Mouse (Mus musculus) heart, embryonic 12.5 days (tissue): ENCODE measurements around the gene Krt1. TPM values are rescaled to one million over a fixed set of nuclear protein-coding genes. Genes with fewer than 3 reads are reported as not detected.

Experiments
- ATAC-seq: fragments of 200-750 bp; cut with Nextera tagmentation; 2 replicates; pipeline ENCODE4 v1.8.0; 2017; ENCODE audit warnings: moderate TSS enrichment, moderate library complexity; ENCODE audit not compliant: insufficient number of reproducible peaks, low FRiP score
- H3K27ac ChIP-seq: fragments of 300-500 bp; sonication (generic); 2 replicates; pipeline ENCODE4 v1.5.1; 2016; ENCODE audit warnings: mild to moderate bottlenecking, moderate library complexity; ENCODE audit not compliant: poor library complexity, severe bottlenecking
- H3K27me3 ChIP-seq: fragments of 300-500 bp; sonication (generic); replicated peaks from 2 replicates; pipeline ENCODE4 v1.6.1; 2016; ENCODE audit warnings: mild to moderate bottlenecking, moderate library complexity
- H3K36me3 ChIP-seq: fragments of 300-500 bp; sonication (generic); 2 replicates; pipeline ENCODE4 v1.6.1; 2016; ENCODE audit warnings: mild to moderate bottlenecking, moderate library complexity
- H3K4me1 ChIP-seq: fragments of 300-500 bp; sonication (generic); replicated peaks from 2 replicates; pipeline ENCODE4 v1.6.1; 2016; ENCODE audit warnings: mild to moderate bottlenecking
- H3K4me2 ChIP-seq: fragments of 300-500 bp; sonication (generic); 2 replicates; pipeline ENCODE4 v1.6.1; 2016; ENCODE audit warnings: mild to moderate bottlenecking, moderate library complexity
- H3K4me3 ChIP-seq: fragments of 300-500 bp; sonication (generic); 2 replicates; pipeline ENCODE4 v1.5.1; 2016; ENCODE audit warnings: mild to moderate bottlenecking
- H3K9ac ChIP-seq: fragments of 300-500 bp; sonication (generic); 2 replicates; pipeline ENCODE4 v1.6.1; 2016; ENCODE audit warnings: mild to moderate bottlenecking, moderate library complexity
- H3K9me3 ChIP-seq: fragments of 300-500 bp; sonication (generic); replicated peaks from 2 replicates; pipeline ENCODE4 v1.6.1; 2016; ENCODE audit warnings: mild to moderate bottlenecking, moderate library complexity
- WGBS: fragments of 180-500 bp; shearing (Covaris S2); methylation state at CpG from one replicate; pipeline ENCODE4 v1.1.7; 2016; 5-methylcytosine and 5-hydroxymethylcytosine counted together
- polyA plus RNA-seq: library from polyadenylated mRNA; unstranded; fragments of >200 nt; fragmentation: Nextera tagmentation; extraction: Ambion mirVana; gene quantifications from 2 replicates; pipeline ENCODE4 v1.2.1, GENCODE M21; 2016

Krt1 gene
- 0.63 and 0.76 TPM in 2 replicates for polyA plus RNA-seq

DNA sequence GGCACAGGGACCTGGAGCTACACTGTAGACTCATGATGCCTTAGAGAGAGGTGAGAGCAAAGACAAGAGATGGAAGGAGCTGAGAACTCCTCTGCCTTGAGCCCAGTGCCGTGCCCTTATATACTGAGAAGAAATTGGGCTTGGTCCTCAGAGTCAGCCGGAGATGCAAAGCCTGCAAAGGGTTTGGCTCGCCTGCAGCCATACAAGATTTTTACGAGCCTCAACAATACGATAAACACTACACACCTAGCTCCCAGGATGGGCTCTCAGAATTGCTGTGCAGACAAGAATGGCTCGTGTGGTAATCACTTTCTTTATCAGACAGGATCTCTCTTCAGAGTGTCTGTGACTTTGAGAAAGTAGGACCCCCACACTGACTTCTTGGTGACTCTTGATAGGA is at the start of gene Krt1:
Gene Krt1 (minus strand): TSS at position 101 of the 400 bp plus-strand sequence.
- Histone ChIP-seq H3K36me3 (no peaks in the 10 kb centered on the region), H3K4me2 (no peak within 1 kb of the TSS), H3K27ac (no peak within 1 kb of the TSS), H3K9ac (no peak within 1 kb of the TSS), H3K27me3 (peaks cover 75% of the 10 kb centered on the region), H3K9me3 (no peaks in the 10 kb centered on the region), H3K4me3 (no peak within 1 kb of the TSS), H3K4me1 (peaks cover 7% of the 10 kb centered on the region; the same call in 1 of the 2 replicates)
- no peak for ATAC-seq
- 75% methylated on average over 6 of the region's 6 CpGs for WGBS

DNA sequence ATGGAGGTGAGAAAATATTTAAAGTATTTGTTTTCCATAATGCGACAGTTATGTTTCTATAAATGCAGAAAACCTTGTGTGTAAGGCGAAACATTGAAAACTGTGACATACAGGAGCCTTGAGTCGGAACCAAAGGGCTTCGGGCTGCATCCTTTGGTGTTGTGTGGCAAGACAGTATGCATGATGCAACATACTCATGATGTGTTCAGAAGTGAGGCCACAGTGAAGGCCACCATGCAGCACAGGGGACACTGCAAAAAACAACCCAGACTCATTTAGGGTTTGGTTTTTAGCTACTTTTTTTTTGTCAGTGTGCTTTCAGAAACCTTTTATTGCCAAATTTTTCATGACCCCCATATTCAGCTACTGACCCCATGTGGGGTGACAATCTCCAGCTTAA is 44.6 kb upstream of the Krt1 start:
- 77% methylated on average over 4 of the region's 4 CpGs for WGBS
- Histone ChIP-seq H3K4me2 (no peak overlapping the region), H3K9me3 (no peaks in the 10 kb centered on the region), H3K9ac (no peak overlapping the region), H3K4me1 (no peaks in the 10 kb centered on the region), H3K36me3 (no peaks in the 10 kb centered on the region), H3K27me3 (peaks cover 18% of the 10 kb centered on the region; the same call in 1 of the 2 replicates), H3K27ac (no peak overlapping the region), H3K4me3 (no peak overlapping the region)
- no peak for ATAC-seq

DNA sequence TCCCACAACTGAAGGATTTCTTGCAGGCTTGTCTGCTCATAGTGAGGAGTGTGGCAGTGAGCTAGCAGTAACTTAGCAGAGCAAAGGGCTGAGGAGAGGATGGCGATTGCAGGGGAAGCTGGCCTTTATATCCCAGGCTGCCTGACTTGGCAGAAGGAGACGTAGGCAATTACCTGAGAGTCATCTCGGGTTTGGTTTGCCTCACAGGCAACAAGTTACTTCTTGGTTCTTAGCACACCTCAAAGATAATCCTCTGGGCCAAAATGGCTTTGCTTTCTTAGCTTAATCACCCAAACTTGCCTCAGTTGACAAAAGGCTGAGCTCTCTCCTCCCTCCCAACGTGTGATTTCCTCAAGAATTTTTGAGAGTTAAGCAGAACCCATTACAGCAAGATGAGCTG is 42.2 kb upstream of the Krt1 start, which contains the start of gene Krt76:
Gene Krt76 (minus strand): TSS at position 101 of the 400 bp plus-strand sequence.
- Histone ChIP-seq H3K27me3 (peaks cover 18% of the 10 kb centered on the region; the same call in 1 of the 2 replicates), H3K36me3 (no peaks in the 10 kb centered on the region)
- WGBS = 55% methylated on average over 4 of the region's 4 CpGs

DNA sequence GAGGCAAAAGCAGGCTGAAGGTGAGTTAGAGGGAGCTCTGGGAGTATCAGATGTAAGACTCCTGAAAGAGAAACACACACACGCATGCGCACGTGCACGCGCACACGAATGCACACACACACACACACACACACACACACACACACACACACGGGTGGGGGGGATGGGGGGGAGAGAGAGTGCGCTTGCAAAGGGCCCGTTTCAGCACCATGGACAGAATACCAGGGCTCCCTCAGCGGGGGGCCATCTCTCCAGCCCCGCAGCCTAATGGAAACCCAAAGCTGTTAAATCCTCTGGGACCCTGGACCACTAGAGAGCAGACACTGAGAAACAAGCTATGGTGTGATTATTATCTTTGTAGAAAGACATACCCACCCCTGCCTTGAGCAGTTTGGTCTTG is 29.2 kb upstream of the Krt1 start:
- Histone ChIP-seq H3K4me3 (no peak overlapping the region), H3K36me3 (no peaks in the 10 kb centered on the region), H3K27me3 (peaks cover 50% of the 10 kb centered on the region), H3K4me1 (peaks cover 5% of the 10 kb centered on the region; the same call in 1 of the 2 replicates), H3K9me3 (no peaks in the 10 kb centered on the region), H3K27ac (no peak overlapping the region), H3K9ac (no peak overlapping the region), H3K4me2 (no peak overlapping the region)
- WGBS = 28% methylated on average over 11 of the region's 11 CpGs
- no peak for ATAC-seq

More for the DNA sequence above, 42.2 kb upstream of the Krt1 start, which contains the start of gene Krt76:
- Histone ChIP-seq H3K4me1 (0 out of 2 replicates have a peak, but pooled peaks cover 3% of the 10 kb centered on the region), H3K27ac (no peak within 1 kb of the TSS), H3K4me3 (no peak within 1 kb of the TSS), H3K9ac (no peak within 1 kb of the TSS), H3K4me2 (no peak within 1 kb of the TSS), H3K9me3 (no peaks in the 10 kb centered on the region)
- no peak for ATAC-seq

DNA sequence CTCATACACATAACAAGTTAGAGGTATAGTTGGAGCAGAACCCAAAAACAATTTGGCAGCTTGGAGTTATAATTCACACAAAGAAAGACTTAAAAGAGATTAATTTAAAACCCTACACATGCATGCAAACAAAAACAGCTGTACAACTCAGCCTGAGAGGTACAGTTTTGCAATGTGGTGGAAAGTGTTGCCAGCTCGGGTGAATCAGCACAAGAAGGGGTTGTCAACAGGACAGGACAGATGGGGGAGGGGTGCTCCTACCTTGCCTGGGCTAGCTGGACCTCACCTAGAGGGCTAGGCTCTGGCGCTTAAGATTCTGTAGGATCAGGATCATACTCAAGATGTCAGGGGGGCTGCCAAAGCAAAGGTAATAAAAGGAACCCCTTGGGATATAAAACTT is 27.4 kb upstream of the Krt1 start:
- Histone ChIP-seq H3K4me3 (no peak overlapping the region), H3K4me2 (no peak overlapping the region), H3K27me3 (peaks cover 42% of the 10 kb centered on the region), H3K9ac (no peak overlapping the region), H3K36me3 (no peaks in the 10 kb centered on the region), H3K9me3 (no peaks in the 10 kb centered on the region), H3K4me1 (peaks cover 5% of the 10 kb centered on the region; the same call in 1 of the 2 replicates), H3K27ac (no peak overlapping the region)
- 48% methylated on average over 2 of the region's 2 CpGs for WGBS
- no peak for ATAC-seq

DNA sequence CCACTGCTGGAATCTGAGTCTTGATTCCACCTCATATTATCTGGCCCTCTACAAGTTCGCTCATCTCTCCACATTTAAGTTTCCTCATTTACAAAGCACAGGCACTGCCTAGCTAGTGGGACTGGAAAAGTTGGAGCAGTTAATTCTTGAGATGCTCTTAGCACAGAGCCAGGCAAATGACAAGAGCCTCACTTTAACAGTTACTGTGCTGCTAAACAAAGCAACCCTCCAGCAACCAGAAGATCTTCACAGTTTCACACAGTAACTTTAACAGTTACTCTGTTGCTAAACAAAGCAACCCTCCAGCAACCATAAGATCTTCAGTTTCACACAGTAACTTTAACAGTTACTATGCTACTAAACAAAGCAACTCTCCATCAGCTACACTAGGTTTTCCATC is 23.8 kb upstream of the Krt1 start:
- no peak overlapping the region for H3K9ac ChIP-seq
- peaks cover 5% of the 10 kb centered on the region; the same call in 1 of the 2 replicates for H3K4me1 ChIP-seq
- 78% methylated on average over 1 of the region's 1 CpGs for WGBS

DNA sequence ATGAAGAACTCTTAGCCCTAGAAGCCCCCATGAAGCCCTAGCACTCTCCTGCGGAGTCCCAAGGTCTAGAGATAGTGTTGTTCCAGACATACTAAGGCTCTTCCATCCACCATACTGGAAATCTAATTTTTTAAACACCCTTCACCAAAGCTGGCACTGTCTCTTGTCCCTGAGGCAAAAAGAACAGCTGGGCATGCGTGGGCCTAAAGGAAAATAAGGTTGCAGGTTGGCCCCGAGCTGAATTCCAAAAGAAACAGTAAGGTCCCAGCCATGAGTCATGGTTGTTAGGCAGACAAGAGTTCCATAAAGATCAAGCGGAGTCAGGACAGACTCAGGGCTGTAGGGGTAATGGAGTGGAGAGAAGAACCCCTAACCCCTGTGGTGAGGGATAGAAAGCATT is 22.6 kb upstream of the Krt1 start:
- ATAC-seq = no peak
- 70% methylated on average over 4 of the region's 4 CpGs for WGBS
- Histone ChIP-seq H3K4me1 (peaks cover 5% of the 10 kb centered on the region; the same call in 1 of the 2 replicates), H3K36me3 (no peaks in the 10 kb centered on the region), H3K9me3 (no peaks in the 10 kb centered on the region), H3K4me3 (no peak overlapping the region), H3K9ac (no peak overlapping the region), H3K27ac (no peak overlapping the region), H3K27me3 (peaks cover 46% of the 10 kb centered on the region), H3K4me2 (no peak overlapping the region)

More for the DNA sequence above, 23.8 kb upstream of the Krt1 start:
- no peak for ATAC-seq
- Histone ChIP-seq H3K27ac (no peak overlapping the region), H3K4me3 (no peak overlapping the region), H3K4me2 (no peak overlapping the region), H3K9me3 (no peaks in the 10 kb centered on the region), H3K27me3 (peaks cover 41% of the 10 kb centered on the region), H3K36me3 (no peaks in the 10 kb centered on the region)

DNA sequence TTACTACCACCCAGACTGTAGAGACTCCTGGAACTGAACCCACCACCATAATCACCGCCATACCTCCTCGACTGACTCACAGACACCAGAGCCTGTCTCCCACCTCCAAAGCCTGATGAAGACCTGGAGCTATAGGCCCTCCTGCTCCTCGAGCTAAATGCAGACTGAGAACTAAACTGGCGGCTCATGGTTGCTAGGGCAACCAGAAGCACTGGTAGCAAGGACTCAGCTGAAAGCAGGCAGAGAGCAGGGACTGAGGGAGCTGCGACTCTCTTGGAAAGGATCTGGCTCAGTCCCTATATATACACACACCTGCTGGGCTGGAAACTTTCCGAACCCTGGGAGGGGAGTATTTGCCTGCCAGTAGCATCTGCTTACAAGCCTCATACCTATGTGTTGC is 18.8 kb upstream of the Krt1 start, which contains the start of gene Krt77:
Gene Krt77 (minus strand): TSS at position 275 of the 400 bp plus-strand sequence.
- Histone ChIP-seq H3K4me2 (no peak within 1 kb of the TSS), H3K9ac (no peak within 1 kb of the TSS), H3K27ac (no peak within 1 kb of the TSS), H3K9me3 (no peaks in the 10 kb centered on the region), H3K4me3 (no peak within 1 kb of the TSS), H3K36me3 (no peaks in the 10 kb centered on the region), H3K27me3 (peaks cover 40% of the 10 kb centered on the region), H3K4me1 (no peaks in the 10 kb centered on the region)
- no peak for ATAC-seq
- 35% methylated on average over 6 of the region's 6 CpGs for WGBS

DNA sequence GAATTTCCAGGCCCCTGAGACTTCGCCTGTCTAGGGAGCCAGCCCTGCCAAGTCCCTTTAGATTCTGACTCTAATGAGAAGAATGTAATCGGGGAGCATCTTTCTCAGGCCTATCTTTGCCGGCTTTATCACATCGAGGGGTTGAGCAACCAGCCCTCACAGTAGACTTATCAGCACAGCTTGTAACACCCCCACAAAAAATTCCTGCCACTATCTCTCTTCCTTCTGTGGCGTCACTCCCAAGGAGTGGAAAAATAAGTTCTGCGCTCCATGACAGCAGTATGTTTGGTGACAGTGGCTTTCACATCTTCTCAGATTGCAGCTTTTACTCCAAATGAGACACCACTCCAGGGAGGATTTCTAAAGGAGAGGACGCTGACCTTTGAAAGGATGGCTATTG is 16.2 kb upstream of the Krt1 start:
- ATAC-seq = no peak
- 52% methylated on average over 7 of the region's 7 CpGs for WGBS
- Histone ChIP-seq H3K4me1 (no peaks in the 10 kb centered on the region), H3K9ac (no peak overlapping the region), H3K4me3 (no peak overlapping the region), H3K36me3 (no peaks in the 10 kb centered on the region), H3K4me2 (no peak overlapping the region), H3K9me3 (no peaks in the 10 kb centered on the region), H3K27me3 (peaks cover 41% of the 10 kb centered on the region), H3K27ac (no peak overlapping the region)

DNA sequence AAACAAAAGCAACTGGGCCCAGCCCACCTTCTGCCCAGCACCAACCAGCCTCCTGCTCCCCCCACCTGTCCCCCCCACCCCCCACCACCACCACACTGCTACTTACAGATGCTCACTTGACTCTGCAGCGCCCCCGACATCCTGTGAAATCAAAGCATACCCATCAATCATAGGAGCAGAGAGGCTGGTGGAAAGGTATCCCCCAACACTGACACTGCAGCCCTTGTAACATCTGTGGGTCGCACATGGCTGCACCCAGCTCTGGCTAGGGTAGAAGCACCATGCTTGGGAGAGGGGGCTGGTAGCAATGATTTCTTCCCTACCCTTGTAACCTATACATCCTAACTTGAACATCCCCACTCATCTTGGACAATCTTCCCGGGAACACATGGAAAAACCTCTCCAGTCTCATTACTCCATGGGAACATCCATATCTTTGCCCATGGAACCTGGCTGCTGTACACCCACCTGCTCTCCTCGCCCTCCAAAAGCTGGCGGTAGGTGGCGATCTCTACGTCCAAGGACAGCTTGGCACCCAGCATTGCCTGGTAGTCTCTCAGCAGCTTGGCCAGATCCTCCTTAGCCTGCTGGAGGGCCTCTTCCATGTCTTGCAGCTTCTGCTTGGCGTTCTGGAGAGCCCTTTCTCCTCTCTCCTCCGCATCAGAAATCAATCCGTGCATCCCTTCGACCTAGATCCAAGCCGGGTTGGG is 10.0 kb upstream of the Krt1 start:
- Histone ChIP-seq H3K4me1 (peaks cover 11% of the 10 kb centered on the region), H3K4me3 (no peak overlapping the region), H3K9me3 (no peaks in the 10 kb centered on the region), H3K27ac (no peak overlapping the region), H3K36me3 (no peaks in the 10 kb centered on the region), H3K9ac (no peak overlapping the region), H3K27me3 (peaks cover 58% of the 10 kb centered on the region), H3K4me2 (peak overlapping the region; percentile 94)
- ATAC-seq = no peak
- 48% methylated on average over 13 of the region's 13 CpGs for WGBS

DNA sequence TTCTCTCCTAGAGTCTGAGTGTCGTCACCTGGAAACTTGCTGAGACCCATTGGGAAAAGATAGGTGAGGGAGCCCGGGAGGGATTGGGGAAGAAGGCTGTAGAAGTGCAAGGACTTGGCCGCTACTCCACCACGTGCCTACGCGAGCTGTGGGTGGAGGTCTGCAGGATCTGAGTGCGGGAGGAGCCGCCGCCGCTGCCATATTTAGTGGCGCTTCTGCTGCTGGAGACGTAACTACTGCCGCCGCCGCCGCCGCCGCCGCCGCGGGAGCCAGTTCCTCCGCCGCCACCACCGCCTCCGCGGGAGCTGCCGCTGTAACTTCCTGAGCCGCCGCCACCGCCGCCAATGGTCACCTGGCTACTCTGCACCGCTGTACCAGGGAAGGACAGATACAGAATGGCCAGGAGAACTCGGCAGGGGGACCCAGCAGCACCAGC is 9.2 kb upstream of the Krt1 start:
- under 1% methylated on average over 32 of the region's 33 CpGs for WGBS
- Histone ChIP-seq H3K4me2 (peak overlapping the region; percentile 94), H3K9ac (peak overlapping the region; percentile 62), H3K9me3 (no peaks in the 10 kb centered on the region), H3K27ac (no peak overlapping the region), H3K4me1 (peaks cover 11% of the 10 kb centered on the region), H3K36me3 (no peaks in the 10 kb centered on the region), H3K27me3 (peaks cover 62% of the 10 kb centered on the region), H3K4me3 (peak overlapping the region; percentile 55)
- ATAC-seq = no peak
